In the genomic region with DNA sequence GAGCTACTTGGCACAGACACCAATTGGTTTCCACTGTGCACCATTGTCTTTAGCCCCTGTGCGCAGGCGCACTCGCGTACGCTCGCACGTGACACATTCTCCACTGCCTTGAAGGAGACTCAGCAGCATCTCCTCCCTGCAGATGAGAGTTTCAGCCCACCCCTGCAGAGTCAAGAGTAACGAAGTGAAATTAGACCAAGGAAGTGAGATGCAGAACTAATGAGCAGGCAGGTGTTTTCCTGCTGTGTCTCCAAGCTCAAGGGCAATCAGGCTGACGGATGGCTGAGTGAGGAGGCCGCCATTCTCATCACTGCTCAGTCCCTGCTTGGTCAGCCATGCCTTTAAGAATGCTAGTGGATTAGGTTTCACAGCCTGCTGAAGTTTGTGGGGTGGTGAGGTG, we compare ENCODE assay signal across 12 mouse cellular contexts. TPM values are rescaled to one million over a fixed set of nuclear protein-coding genes. Genes with fewer than 3 reads are reported as not detected.
A peak's percentile ranks its signal among the peaks of the same experiment; 100 is the strongest.
DNase-seq lines count a peak whose midpoint lies in the region; ATAC-seq and TF ChIP-seq lines count a peak whose summit lies in the region.
"Had no signal": no experiment of that assay in that cellular context is flagged by ENCODE, and none has a peak within 500 bp of the region (broad histone marks: within the 10 kb centered on the region; RNA-seq: fewer than 3 reads in every experiment).

No protein-coding gene starts in this region.

- peak overlapping the region; percentile 64 for H3K4me3 ChIP-seq in E14TG2a.4 (replicated peaks; ENCODE audit: low read length)
- H3K4me3 ChIP-seq in forebrain, embryonic 13.5 days, result no peak overlapping the region
- H3K4me3 ChIP-seq: embryonic facial prominence, embryonic 12.5 days had no signal

- H3K27me3 ChIP-seq in E14TG2a.4 (ENCODE audit: insufficient read depth, low read length), result 0 out of 2 replicates have a peak, but pooled peaks cover 4% of the 10 kb centered on the region
- no peaks in the 10 kb centered on the region for H3K27me3 ChIP-seq in forebrain, embryonic 13.5 days
- H3K27me3 ChIP-seq: embryonic facial prominence, embryonic 12.5 days had no signal

- no peak overlapping the region for H3K27ac ChIP-seq in forebrain, embryonic 13.5 days
- H3K27ac ChIP-seq: embryonic facial prominence, embryonic 12.5 days had no signal

- 49% methylated on average over 10 of the region's 10 CpGs for WGBS in forebrain, embryonic 13.5 days

- DNase-seq in cerebellum, postnatal 14 days, result peak; percentile 40 to 48
- no peak for DNase-seq in cerebellum, adult 18-20 months
- peak; percentile 65 for DNase-seq in kidney, postnatal 10 days
- DNase-seq in layer of hippocampus, adult 9-11 months, result no peak
- no peak for DNase-seq in layer of hippocampus, postnatal 36 days
- DNase-seq in thymus, adult 18-20 months, result no peak
- DNase-seq: gastrocnemius, postnatal 10 days had no signal

- peak; percentile 70; the same call in 1 of the 2 replicates for ATAC-seq in forebrain, embryonic 13.5 days
- ATAC-seq: inflammation-experienced regulatory T-cells, adult 6 months had no signal

- peaks cover 4% of the 10 kb centered on the region; the same call in 1 of the 2 replicates for H3K9me3 ChIP-seq in E14TG2a.4 (ENCODE audit: low read length)
- no peaks in the 10 kb centered on the region for H3K9me3 ChIP-seq in forebrain, embryonic 13.5 days (replicated peaks)
- H3K9me3 ChIP-seq: embryonic facial prominence, embryonic 12.5 days had no signal

- H3K4me1 ChIP-seq in E14TG2a.4 (replicated peaks; ENCODE audit: low read depth, low read length), result peaks cover 14% of the 10 kb centered on the region
- no peaks in the 10 kb centered on the region for H3K4me1 ChIP-seq in forebrain, embryonic 13.5 days
- H3K4me1 ChIP-seq: embryonic facial prominence, embryonic 12.5 days had no signal

- no peaks in the 10 kb centered on the region for H3K36me3 ChIP-seq in E14TG2a.4 (ENCODE audit: insufficient read depth, low read length)
- no peaks in the 10 kb centered on the region for H3K36me3 ChIP-seq in forebrain, embryonic 13.5 days (ENCODE audit: poor library complexity, severe bottlenecking)
- H3K36me3 ChIP-seq: embryonic facial prominence, embryonic 12.5 days had no signal

- TF ChIP-seq CTCF in E14TG2a.4 (conservative IDR thresholded peaks at IDR 0.05; ENCODE audit: low read length), result no peak

- H3K9ac ChIP-seq in forebrain, embryonic 13.5 days, result no peak overlapping the region
- H3K9ac ChIP-seq: embryonic facial prominence, embryonic 12.5 days had no signal

- H3K4me2 ChIP-seq in forebrain, embryonic 13.5 days, result peak overlapping the region; percentile 25; the same call in 1 of the 2 replicates
- H3K4me2 ChIP-seq: embryonic facial prominence, embryonic 12.5 days had no signal

RNA-seq across cellular contexts. Expression of gene Bbs5, which starts 6.9 kb away (rescaled TPM):
- polyA plus RNA-seq in forebrain, embryonic 13.5 days (2015; fragmentation: Nextera tagmentation; extraction: Ambion mirVana), result 16.6 and 20.0 TPM in 2 replicates
- 10 to 100 TPM; 24.7 to 25.7 TPM for total RNA-seq in layer of hippocampus, postnatal 36 days (2021)
- total RNA-seq: monocyte, adult 5-6 weeks had no signal

RNA-seq across cellular contexts. Expression of gene Klhl41, which starts 29.8 kb away (rescaled TPM):
- 0.15 TPM in 2 replicates for polyA plus RNA-seq in forebrain, embryonic 13.5 days (2015; fragmentation: Nextera tagmentation; extraction: Ambion mirVana)
- total RNA-seq in layer of hippocampus, postnatal 36 days (2021), result under 1 TPM; 0.40 to 0.53 TPM
- total RNA-seq: monocyte, adult 5-6 weeks had no signal
- polyA plus RNA-seq: inflammation-experienced regulatory T-cells, adult 6 months had no signal

RNA-seq across cellular contexts. Expression of gene Lrp2, which starts 54.2 kb away (rescaled TPM):
- 0.75 and 1.1 TPM in 2 replicates for polyA plus RNA-seq in forebrain, embryonic 13.5 days (2015; fragmentation: Nextera tagmentation; extraction: Ambion mirVana)
- under 1 TPM; 0.65 to 0.86 TPM for total RNA-seq in layer of hippocampus, postnatal 36 days (2021)
- total RNA-seq: monocyte, adult 5-6 weeks had no signal
- polyA plus RNA-seq: inflammation-experienced regulatory T-cells, adult 6 months had no signal

Comparison
In these comparisons a context has a peak if more than half of its experiments do, and no peak if none do; other contexts are left out.
1. DNase-seq: peak in cerebellum, postnatal 14 days (2 of 2) and kidney, postnatal 10 days (single experiment); none in cerebellum, adult 18-20 months (0 of 2), layer of hippocampus, adult 9-11 months (single experiment), layer of hippocampus, postnatal 36 days (0 of 2) and thymus, adult 18-20 months (0 of 2).